Mouse (Mus musculus) thymus, adult 2 months (tissue): Measurements from ENCODE around the gene Rpl4.

ENCODE experiments used
- CTCF ChIP-seq: fragments of 200-500 bp; IDR thresholded peaks from 2 replicates; pipeline ENCODE4 v1.5.1; 2012; ENCODE audit warnings: mild to moderate bottlenecking, control low read depth, low read length, moderate library complexity, borderline replicate concordance; ENCODE audit not compliant: control insufficient read depth, poor library complexity, insufficient read depth; ENCODE audit errors: extremely low read depth
- POLR2A ChIP-seq: fragments of 200-500 bp; IDR thresholded peaks from 2 replicates; pipeline ENCODE4 v1.6.1; 2012; ENCODE audit warnings: mild to moderate bottlenecking, low read length, control low read depth, moderate library complexity; ENCODE audit not compliant: control insufficient read depth, poor library complexity, insufficient read depth; ENCODE audit errors: extremely low read depth

- TF ChIP-seq CTCF: peak; percentile 72; the same call in 1 of the 2 replicates
- peak; percentile 78 for TF ChIP-seq POLR2A
These were observed 5.9 kb downstream of the Rpl4 start, which contains the start of gene Snapc5 for GRCm38 (mm10) chr9:64178974-64179646.
